Mouse (Mus musculus) forebrain, embryonic 11.5 days (tissue): Measurements from ENCODE around the gene Plekhj1. TPM values are rescaled to one million over a fixed set of nuclear protein-coding genes. Genes with fewer than 3 reads are reported as not detected.
"Not testable (repeated sequence)": the region's sequence is repeated elsewhere in the genome, so short reads cannot be mapped to it uniquely, and the experiment has no call there.

Source experiments
- ATAC-seq: fragments of 200-750 bp; cut with Nextera tagmentation; replicated peaks from 2 replicates; pipeline ENCODE4 v1.8.0; 2017; ENCODE audit warnings: moderate TSS enrichment; ENCODE audit not compliant: low FRiP score
- DNase-seq: peaks from one replicate; pipeline ENCODE4 v3.0.0-alpha.2; 2017; ENCODE audit warnings: low spot score
- H3K27ac ChIP-seq: fragments of 300-500 bp; sonication (generic); 2 replicates; pipeline ENCODE4 v1.5.1; 2014; ENCODE audit warnings: low read depth, low read length
- H3K27me3 ChIP-seq: fragments of 300-500 bp; sonication (generic); 2 replicates; pipeline ENCODE4 v1.6.1; 2014; ENCODE audit warnings: mild to moderate bottlenecking, low read length, mixed read lengths; ENCODE audit not compliant: control insufficient read depth, insufficient read depth
- H3K36me3 ChIP-seq: fragments of 300-500 bp; sonication (generic); 2 replicates; pipeline ENCODE4 v1.6.1; 2014; ENCODE audit warnings: mild to moderate bottlenecking, low read length, moderate library complexity, mixed read lengths; ENCODE audit not compliant: control insufficient read depth, insufficient read depth
- H3K4me1 ChIP-seq: fragments of 300-500 bp; sonication (generic); replicated peaks from 2 replicates; pipeline ENCODE4 v1.6.1; 2014; ENCODE audit warnings: low read length, mixed read lengths; ENCODE audit not compliant: control insufficient read depth, insufficient read depth
- H3K4me2 ChIP-seq: fragments of 300-500 bp; sonication (generic); 2 replicates; pipeline ENCODE4 v1.6.1; 2014; ENCODE audit warnings: low read depth, mild to moderate bottlenecking, low read length, moderate library complexity, mixed read lengths; ENCODE audit not compliant: severe bottlenecking
- H3K4me3 ChIP-seq: fragments of 300-500 bp; sonication (generic); 2 replicates; pipeline ENCODE4 v1.5.1; 2014; ENCODE audit warnings: low read depth, low read length
- H3K9ac ChIP-seq: fragments of 300-500 bp; sonication (generic); 2 replicates; pipeline ENCODE4 v1.6.1; 2014; ENCODE audit warnings: low read length
- H3K9me3 ChIP-seq: fragments of 300-500 bp; sonication (generic); 2 replicates; pipeline ENCODE4 v1.6.1; 2016; ENCODE audit warnings: low read length, mixed read lengths; ENCODE audit not compliant: control insufficient read depth
- WGBS: fragments of 180-500 bp; shearing (Covaris S2); extraction: QIAGEN DNeasy Blood & Tissue Kit; methylation state at CpG from one replicate; pipeline ENCODE4 v1.1.7; 2014; 5-methylcytosine and 5-hydroxymethylcytosine counted together
- polyA plus RNA-seq: library from polyadenylated mRNA; unstranded; fragments of >200 nt; fragmentation: Nextera tagmentation; extraction: Ambion mirVana; gene quantifications from 2 replicates; pipeline ENCODE4 v1.2.1, GENCODE M21; 2014

Gene Plekhj1
- polyA plus RNA-seq, 1 experiment from 2014 or later = 160 TPM

DNA sequence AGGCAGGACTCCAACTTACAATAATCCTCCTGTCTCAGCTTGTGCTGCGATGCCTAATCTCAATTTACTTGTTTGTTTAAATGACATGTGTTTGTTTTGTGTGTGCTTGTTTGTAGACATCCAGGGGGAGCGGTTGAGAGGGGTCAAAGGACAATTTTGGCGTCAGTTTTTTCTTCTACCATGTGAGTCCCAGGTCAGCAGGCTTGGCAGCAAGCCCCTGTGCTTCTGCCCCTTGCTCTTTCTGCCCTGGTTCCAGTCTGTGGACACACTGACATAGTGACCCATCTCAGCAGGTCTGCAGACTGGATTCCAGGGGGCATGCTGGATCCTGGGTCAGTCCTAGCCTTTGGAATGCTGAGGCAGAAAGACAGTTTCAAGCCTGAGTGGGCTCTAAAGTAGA is 21.0 kb upstream of the Plekhj1 start:
- no peak overlapping the region for H3K9ac ChIP-seq
- H3K4me2 ChIP-seq = no peak overlapping the region
- no peaks in the 10 kb centered on the region for H3K36me3 ChIP-seq
- ATAC-seq (no peak), DNase-seq (no peak)
- no peaks in the 10 kb centered on the region for H3K27me3 ChIP-seq
- no peak overlapping the region for H3K4me3 ChIP-seq
- 66% methylated on average over 3 of the region's 3 CpGs for WGBS
- no peaks in the 10 kb centered on the region for H3K4me1 ChIP-seq
- H3K9me3 ChIP-seq = no peaks in the 10 kb centered on the region
- no peak overlapping the region for H3K27ac ChIP-seq

- ATAC-seq = no peak
These were observed 20.3 kb upstream of the Plekhj1 start for GRCm38 (mm10) chr10:80818599-80819281.

GRCm38 (mm10) chr10:80817955-80818354 is 19.5 kb upstream of the Plekhj1 start:
- 83% methylated on average over 7 of the region's 7 CpGs for WGBS
- H3K27me3 ChIP-seq = not testable (repeated sequence)

More at GRCm38 (mm10) chr10:80818599-80819281, 20.3 kb upstream of the Plekhj1 start:
- DNase-seq = no peak
- Histone ChIP-seq H3K4me2 (no peak overlapping the region), H3K27ac (no peak overlapping the region), H3K9me3 (no peaks in the 10 kb centered on the region), H3K9ac (no peak overlapping the region), H3K27me3 (no peaks in the 10 kb centered on the region), H3K4me1 (no peaks in the 10 kb centered on the region), H3K4me3 (no peak overlapping the region), H3K36me3 (no peaks in the 10 kb centered on the region)
- 64% methylated on average over 6 of the region's 6 CpGs for WGBS

GRCm38 (mm10) chr10:80817164-80817563 is 18.7 kb upstream of the Plekhj1 start:
- DNase-seq (no peak), ATAC-seq (no peak)
- Histone ChIP-seq H3K4me3 (no peak overlapping the region), H3K9ac (no peak overlapping the region), H3K27ac (no peak overlapping the region), H3K9me3 (no peaks in the 10 kb centered on the region), H3K27me3 (no peaks in the 10 kb centered on the region), H3K4me2 (no peak overlapping the region), H3K36me3 (no peaks in the 10 kb centered on the region), H3K4me1 (no peaks in the 10 kb centered on the region)
- WGBS = 70% methylated on average over 2 of the region's 2 CpGs

More at GRCm38 (mm10) chr10:80817955-80818354, 19.5 kb upstream of the Plekhj1 start:
- not testable (repeated sequence) for ATAC-seq, H3K9ac ChIP-seq, DNase-seq, H3K4me3 ChIP-seq, H3K27ac ChIP-seq, H3K4me1 ChIP-seq, H3K36me3 ChIP-seq, H3K9me3 ChIP-seq, H3K4me2 ChIP-seq

- 81% methylated on average over 3 of the region's 3 CpGs for WGBS
These were observed 17.9 kb upstream of the Plekhj1 start for GRCm38 (mm10) chr10:80816303-80816702.

GRCm38 (mm10) chr10:80814800-80815199 is 16.4 kb upstream of the Plekhj1 start:
- no peak overlapping the region for H3K4me3 ChIP-seq
- no peak overlapping the region for H3K9ac ChIP-seq
- peaks cover 7% of the 10 kb centered on the region for H3K27me3 ChIP-seq
- DNase-seq (no peak), ATAC-seq (no peak)
- H3K27ac ChIP-seq = no peak overlapping the region
- H3K4me2 ChIP-seq = no peak overlapping the region
- WGBS = 67% methylated on average over 7 of the region's 7 CpGs
- H3K9me3 ChIP-seq = no peaks in the 10 kb centered on the region
- H3K36me3 ChIP-seq = no peaks in the 10 kb centered on the region
- no peaks in the 10 kb centered on the region; the same call in 1 of the 2 replicates for H3K4me1 ChIP-seq

More at GRCm38 (mm10) chr10:80816303-80816702, 17.9 kb upstream of the Plekhj1 start:
- H3K27me3 ChIP-seq, H3K4me3 ChIP-seq, H3K9me3 ChIP-seq, H3K4me2 ChIP-seq, ATAC-seq, H3K9ac ChIP-seq, DNase-seq, H3K36me3 ChIP-seq, H3K4me1 ChIP-seq, H3K27ac ChIP-seq: not testable (repeated sequence)

GRCm38 (mm10) chr10:80813366-80813765 is 14.9 kb upstream of the Plekhj1 start, which contains the start of gene Jsrp1:
Jsrp1 (minus strand) TSS chr10:80813498.
- 84% methylated on average over 4 of the region's 4 CpGs for WGBS
- H3K36me3 ChIP-seq = no peaks in the 10 kb centered on the region
- no peak within 1 kb of the TSS for H3K9ac ChIP-seq
- H3K27me3 ChIP-seq = peaks cover 18% of the 10 kb centered on the region
- no peak within 1 kb of the TSS for H3K4me3 ChIP-seq
- H3K9me3 ChIP-seq = no peaks in the 10 kb centered on the region
- DNase-seq (no peak), ATAC-seq (no peak)
- H3K27ac ChIP-seq = no peak within 1 kb of the TSS
- H3K4me1 ChIP-seq = peaks cover 9% of the 10 kb centered on the region; the same call in 1 of the 2 replicates
- no peak within 1 kb of the TSS for H3K4me2 ChIP-seq

DNA sequence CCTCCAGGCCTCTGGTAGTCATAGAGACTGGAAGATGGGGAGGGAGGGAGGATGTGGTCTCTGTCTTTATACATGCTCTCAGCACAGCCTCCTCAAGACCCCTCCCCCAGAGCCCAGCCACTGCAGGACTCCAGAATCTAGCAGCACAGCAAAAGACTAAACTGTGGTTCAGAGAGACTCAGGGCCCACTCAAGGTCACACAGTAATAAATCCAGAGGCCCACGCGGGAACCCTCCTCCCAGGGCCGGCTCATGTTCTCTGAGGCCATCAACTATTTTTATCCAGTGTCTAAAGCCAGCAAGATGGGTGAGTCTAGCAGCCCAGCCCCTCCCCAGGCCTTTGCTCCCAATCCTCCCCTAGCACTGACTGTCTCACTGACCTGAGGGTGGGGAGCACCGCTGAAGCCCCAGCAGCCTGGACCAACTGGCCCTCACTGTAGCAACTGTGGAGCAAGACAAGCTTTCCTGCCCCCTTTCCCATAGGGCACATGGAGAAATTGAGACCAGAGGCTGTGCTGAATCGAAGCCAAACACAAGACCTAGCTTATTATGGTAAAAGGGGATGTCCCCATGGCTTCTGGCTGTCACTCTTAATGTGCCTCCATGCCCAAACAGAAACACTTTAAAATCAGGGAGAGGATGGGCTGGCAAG is 14.1 kb upstream of the Plekhj1 start:
- peaks cover 11% of the 10 kb centered on the region; the same call in 1 of the 2 replicates for H3K4me1 ChIP-seq
- no peak overlapping the region for H3K4me3 ChIP-seq
- DNase-seq = no peak
- H3K4me2 ChIP-seq = no peak overlapping the region
- peaks cover 25% of the 10 kb centered on the region for H3K27me3 ChIP-seq
- no peaks in the 10 kb centered on the region for H3K36me3 ChIP-seq
- H3K9ac ChIP-seq = no peak overlapping the region
- no peak for ATAC-seq
- H3K27ac ChIP-seq = no peak overlapping the region
- no peaks in the 10 kb centered on the region for H3K9me3 ChIP-seq
- 69% methylated on average over 5 of the region's 5 CpGs for WGBS
